Mouse (Mus musculus): Measurements from ENCODE around the gene Camp. TPM values are rescaled to one million over a fixed set of nuclear protein-coding genes. Genes with fewer than 3 reads are reported as not detected.

Camp gene
- total and polyA plus RNA-seq, 2 experiments from 2014 or later: 0.89 to 8.4 TPM

DNA sequence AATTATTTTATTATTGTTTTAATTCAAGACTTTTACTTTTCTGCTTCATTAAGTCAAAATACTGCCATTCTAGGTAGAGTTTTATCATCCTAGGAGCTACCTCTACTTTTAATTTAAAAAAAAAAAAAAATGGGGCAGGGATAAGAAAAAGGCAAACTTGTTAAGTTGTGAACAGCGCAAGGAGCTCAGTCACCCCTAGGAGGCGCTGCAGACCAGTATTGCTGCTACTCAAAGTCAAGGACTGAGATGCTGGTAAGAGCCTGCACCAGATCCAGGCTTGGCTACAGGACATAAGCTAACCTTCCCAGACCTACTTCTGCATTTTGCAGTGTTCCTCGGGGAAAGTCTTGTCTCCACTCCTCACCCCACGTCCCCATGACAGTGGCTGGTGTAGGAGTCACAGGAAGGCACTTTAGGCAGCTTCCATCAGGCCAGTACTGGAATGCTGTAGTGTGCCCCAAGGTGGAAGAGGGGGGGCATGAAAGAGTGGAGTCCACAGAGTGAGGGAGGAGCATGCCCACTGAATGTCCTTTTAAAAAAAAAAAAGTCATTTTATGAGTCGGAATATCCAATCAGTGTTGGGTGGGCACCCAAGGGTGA is 43.3 kb upstream of the Camp start:
- 51% methylated on average over 5 of the region's 5 CpGs for WGBS
- H3K9me3 ChIP-seq (replicated peaks; ENCODE audit: control insufficient read depth, low read length): no peaks in the 10 kb centered on the region
- H3K9ac ChIP-seq (replicated peaks; ENCODE audit: low read depth, low read length): no peak overlapping the region

DNA sequence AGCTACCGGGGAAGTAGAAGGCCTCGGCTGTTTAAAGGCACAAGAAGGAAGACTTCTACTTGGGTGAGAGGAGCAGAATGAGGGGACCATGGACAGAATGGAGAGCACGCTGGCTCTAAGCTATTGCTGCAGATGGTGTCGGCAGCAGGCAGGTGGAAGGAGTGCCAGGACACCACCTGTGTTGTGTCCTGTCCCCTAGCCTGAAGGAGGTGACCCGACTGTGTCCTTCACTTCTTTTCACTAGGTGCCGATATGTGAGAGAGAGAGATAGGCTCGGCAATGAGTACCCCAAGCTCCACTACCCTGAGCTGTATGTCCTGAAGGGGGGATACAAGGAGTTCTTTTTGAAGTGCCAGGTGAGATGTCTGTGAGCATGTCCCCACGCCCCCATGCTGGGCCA is 42.1 kb upstream of the Camp start:
- Histone ChIP-seq H3K4me3 (ENCODE audit: low read depth, low read length) (no peak overlapping the region), H3K36me3 (replicated peaks; ENCODE audit: control insufficient read depth, insufficient read depth, low read length) (peaks cover 75% of the 10 kb centered on the region), H3K4me2 (ENCODE audit: low read depth, low read length) (no peak overlapping the region), H3K9me3 (replicated peaks; ENCODE audit: control insufficient read depth, low read length) (no peaks in the 10 kb centered on the region), H3K9ac (replicated peaks; ENCODE audit: low read depth, low read length) (no peak overlapping the region), H3K27me3 (ENCODE audit: control insufficient read depth, insufficient read depth, low read length) (no peaks in the 10 kb centered on the region), H3K27ac (ENCODE audit: low read depth) (no peak overlapping the region), H3K4me1 (ENCODE audit: control insufficient read depth, insufficient read depth) (peaks cover 7% of the 10 kb centered on the region)
- 86% methylated on average over 8 of the region's 8 CpGs for WGBS
- TF ChIP-seq EP300 (IDR thresholded peaks at IDR 0.05; ENCODE audit: low read depth): no peak
- no peak for TF ChIP-seq CTCF (IDR thresholded peaks at IDR 0.05; ENCODE audit: low read depth)
- no peak for DNase-seq (ENCODE audit: low spot score)
- ATAC-seq (ENCODE audit: insufficient read depth, low read depth): no peak

More for the DNA sequence above, 43.3 kb upstream of the Camp start:
- peaks cover 63% of the 10 kb centered on the region for H3K36me3 ChIP-seq (replicated peaks; ENCODE audit: control insufficient read depth, insufficient read depth, low read length)
- peaks cover 11% of the 10 kb centered on the region for H3K4me1 ChIP-seq (ENCODE audit: control insufficient read depth, insufficient read depth)
- H3K27me3 ChIP-seq (ENCODE audit: control insufficient read depth, insufficient read depth, low read length): no peaks in the 10 kb centered on the region
- H3K4me3 ChIP-seq (ENCODE audit: low read depth, low read length): no peak overlapping the region
- ATAC-seq (ENCODE audit: insufficient read depth, low read depth) (peak; percentile 31; the same call in 1 of the 2 replicates), DNase-seq (ENCODE audit: low spot score) (peak; percentile 54)
- no peak overlapping the region for H3K4me2 ChIP-seq (ENCODE audit: low read depth, low read length)
- TF ChIP-seq CTCF (IDR thresholded peaks at IDR 0.05; ENCODE audit: low read depth): peak; percentile 70
- no peak for TF ChIP-seq EP300 (IDR thresholded peaks at IDR 0.05; ENCODE audit: low read depth)
- H3K27ac ChIP-seq (ENCODE audit: low read depth): no peak overlapping the region

DNA sequence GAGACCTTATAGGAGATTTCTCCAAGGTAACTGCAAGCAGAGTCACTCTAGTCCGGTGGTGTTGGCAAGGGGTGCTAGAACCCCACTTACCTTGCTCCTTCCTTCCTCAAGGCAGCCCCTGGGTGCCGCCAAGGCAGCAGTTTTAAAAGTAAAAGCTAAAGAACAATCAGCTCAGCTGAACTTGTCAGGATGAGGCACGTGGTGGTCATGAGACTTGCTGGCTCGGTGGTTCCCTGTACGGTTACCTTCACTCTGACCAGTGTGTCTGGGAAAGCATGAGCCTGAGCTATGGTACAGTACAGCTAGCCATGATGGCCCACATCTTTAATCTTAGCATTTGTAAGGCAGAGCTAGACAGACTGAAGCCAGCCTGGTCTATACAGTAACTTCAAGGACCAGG is 37.9 kb upstream of the Camp start:
- Histone ChIP-seq H3K27me3 (ENCODE audit: control insufficient read depth, insufficient read depth, low read length) (no peaks in the 10 kb centered on the region), H3K27ac (ENCODE audit: low read depth) (no peak overlapping the region), H3K4me3 (ENCODE audit: low read depth, low read length) (no peak overlapping the region), H3K9me3 (replicated peaks; ENCODE audit: control insufficient read depth, low read length) (no peaks in the 10 kb centered on the region), H3K4me2 (ENCODE audit: low read depth, low read length) (no peak overlapping the region), H3K36me3 (replicated peaks; ENCODE audit: control insufficient read depth, insufficient read depth, low read length) (peaks cover 100% of the 10 kb centered on the region), H3K4me1 (ENCODE audit: control insufficient read depth, insufficient read depth) (no peaks in the 10 kb centered on the region), H3K9ac (replicated peaks; ENCODE audit: low read depth, low read length) (no peak overlapping the region)
- ATAC-seq (ENCODE audit: insufficient read depth, low read depth): no peak
- TF ChIP-seq EP300 (IDR thresholded peaks at IDR 0.05; ENCODE audit: low read depth): no peak
- no peak for TF ChIP-seq CTCF (IDR thresholded peaks at IDR 0.05; ENCODE audit: low read depth)
- no peak for DNase-seq (ENCODE audit: low spot score)
- 84% methylated on average over 5 of the region's 5 CpGs for WGBS

DNA sequence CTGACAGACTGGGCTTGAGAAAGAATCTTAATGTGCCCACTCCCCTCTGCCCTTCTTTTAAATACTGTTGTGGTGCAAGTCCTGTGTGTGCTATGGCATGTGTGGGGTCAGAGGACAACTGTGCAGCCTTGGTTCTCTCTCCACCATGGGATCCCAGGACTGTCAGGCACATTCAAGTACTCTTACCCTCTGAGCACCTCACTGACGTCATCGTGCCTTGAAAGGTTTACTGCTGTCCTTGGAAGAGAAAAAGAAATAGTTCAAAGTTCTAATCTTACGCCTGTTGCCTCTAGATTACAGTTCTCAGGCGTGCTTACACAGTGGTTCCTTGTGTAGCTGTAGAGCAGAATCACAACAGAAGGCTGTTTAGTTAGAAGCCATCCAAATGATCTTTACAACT is 36.8 kb upstream of the Camp start:
- TF ChIP-seq CTCF (IDR thresholded peaks at IDR 0.05; ENCODE audit: low read depth) (no peak), EP300 (IDR thresholded peaks at IDR 0.05; ENCODE audit: low read depth) (no peak)
- H3K36me3 ChIP-seq (replicated peaks; ENCODE audit: control insufficient read depth, insufficient read depth, low read length): peaks cover 100% of the 10 kb centered on the region
- H3K4me1 ChIP-seq (ENCODE audit: control insufficient read depth, insufficient read depth): no peaks in the 10 kb centered on the region
- no peaks in the 10 kb centered on the region for H3K9me3 ChIP-seq (replicated peaks; ENCODE audit: control insufficient read depth, low read length)
- no peak overlapping the region for H3K4me3 ChIP-seq (ENCODE audit: low read depth, low read length)
- H3K4me2 ChIP-seq (ENCODE audit: low read depth, low read length): no peak overlapping the region
- H3K27me3 ChIP-seq (ENCODE audit: control insufficient read depth, insufficient read depth, low read length): no peaks in the 10 kb centered on the region
- H3K27ac ChIP-seq (ENCODE audit: low read depth): no peak overlapping the region
- WGBS: 60% methylated on average over 4 of the region's 4 CpGs
- ATAC-seq (ENCODE audit: insufficient read depth, low read depth) (no peak), DNase-seq (ENCODE audit: low spot score) (no peak)
- no peak overlapping the region for H3K9ac ChIP-seq (replicated peaks; ENCODE audit: low read depth, low read length)

DNA sequence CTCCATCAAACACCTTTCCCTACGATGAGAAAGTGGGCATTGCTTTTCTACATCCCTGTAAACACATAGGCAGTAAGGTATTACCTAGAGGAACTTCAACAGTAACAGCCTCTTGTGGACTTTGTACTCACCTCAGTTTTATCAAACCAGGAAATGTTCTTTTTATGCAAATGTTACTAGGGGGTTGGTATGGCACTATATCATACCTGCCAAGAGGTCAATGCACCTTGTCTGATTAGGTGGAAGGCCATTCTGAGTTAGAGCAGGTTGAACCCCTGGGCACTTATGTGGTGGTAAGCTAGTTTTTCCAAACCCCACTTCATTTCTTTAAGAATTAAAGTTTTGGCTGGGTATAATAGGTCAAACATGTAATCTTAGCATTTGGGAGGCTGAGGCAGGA is 29.9 kb upstream of the Camp start:
- 0 out of 2 replicates have a peak, but pooled peaks cover 7% of the 10 kb centered on the region for H3K4me1 ChIP-seq (ENCODE audit: control insufficient read depth, insufficient read depth)
- H3K27ac ChIP-seq (ENCODE audit: low read depth): no peak overlapping the region
- H3K9me3 ChIP-seq (replicated peaks; ENCODE audit: control insufficient read depth, low read length): no peaks in the 10 kb centered on the region
- no peaks in the 10 kb centered on the region for H3K27me3 ChIP-seq (ENCODE audit: control insufficient read depth, insufficient read depth, low read length)
- no peak for ATAC-seq (ENCODE audit: insufficient read depth, low read depth)
- no peak overlapping the region for H3K4me2 ChIP-seq (ENCODE audit: low read depth, low read length)
- H3K36me3 ChIP-seq (replicated peaks; ENCODE audit: control insufficient read depth, insufficient read depth, low read length): peaks cover 61% of the 10 kb centered on the region
- 95% methylated on average over 1 of the region's 1 CpGs for WGBS
- no peak overlapping the region for H3K4me3 ChIP-seq (ENCODE audit: low read depth, low read length)
- DNase-seq (ENCODE audit: low spot score): no peak
- TF ChIP-seq CTCF (IDR thresholded peaks at IDR 0.05; ENCODE audit: low read depth) (no peak), EP300 (IDR thresholded peaks at IDR 0.05; ENCODE audit: low read depth) (no peak)
- no peak overlapping the region for H3K9ac ChIP-seq (replicated peaks; ENCODE audit: low read depth, low read length)

DNA sequence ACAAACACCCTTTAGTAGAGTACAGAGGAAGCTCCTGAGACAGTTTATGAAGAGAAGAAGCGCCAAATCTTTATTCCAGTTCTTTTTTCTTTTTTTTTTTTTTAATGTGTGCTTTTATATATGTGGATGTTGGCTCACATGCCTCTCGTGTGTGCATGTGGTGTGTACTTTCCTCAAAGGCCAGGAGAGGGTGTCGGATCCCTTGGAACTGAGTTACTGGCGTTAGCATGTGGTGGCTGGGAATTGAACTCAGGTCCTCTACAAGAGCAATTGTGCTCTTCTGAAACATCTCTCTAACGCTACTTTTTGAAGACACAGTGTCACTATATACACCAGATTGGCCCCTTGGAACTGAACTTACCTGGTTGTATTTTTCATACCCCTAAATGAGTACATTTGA is 28.2 kb upstream of the Camp start:
- Histone ChIP-seq H3K9ac (replicated peaks; ENCODE audit: low read depth, low read length) (no peak overlapping the region), H3K36me3 (replicated peaks; ENCODE audit: control insufficient read depth, insufficient read depth, low read length) (peaks cover 45% of the 10 kb centered on the region)

More for the DNA sequence above, 28.2 kb upstream of the Camp start:
- 0 out of 2 replicates have a peak, but pooled peaks cover 7% of the 10 kb centered on the region for H3K4me1 ChIP-seq (ENCODE audit: control insufficient read depth, insufficient read depth)
- H3K27ac ChIP-seq (ENCODE audit: low read depth): no peak overlapping the region
- no peaks in the 10 kb centered on the region for H3K27me3 ChIP-seq (ENCODE audit: control insufficient read depth, insufficient read depth, low read length)
- H3K4me3 ChIP-seq (ENCODE audit: low read depth, low read length): no peak overlapping the region
- TF ChIP-seq CTCF (IDR thresholded peaks at IDR 0.05; ENCODE audit: low read depth): no peak
- TF ChIP-seq EP300 (IDR thresholded peaks at IDR 0.05; ENCODE audit: low read depth): no peak
- DNase-seq (ENCODE audit: low spot score) (no peak), ATAC-seq (ENCODE audit: insufficient read depth, low read depth) (no peak)
- 89% methylated on average over 5 of the region's 5 CpGs for WGBS
- peak overlapping the region; percentile 75; the same call in 1 of the 2 replicates for H3K4me2 ChIP-seq (ENCODE audit: low read depth, low read length)
- H3K9me3 ChIP-seq (replicated peaks; ENCODE audit: control insufficient read depth, low read length): no peaks in the 10 kb centered on the region
